Mouse (Mus musculus): ENCODE data around the gene Fastkd5. TPM values are rescaled to one million over a fixed set of nuclear protein-coding genes. Genes with fewer than 3 reads are reported as not detected.
"Not testable (repeated sequence)": the region's sequence is repeated elsewhere in the genome, so short reads cannot be mapped to it uniquely, and the experiment has no call there.

The Fastkd5 gene
- polyA plus RNA-seq, 1 experiment from 2014 or later, result 14.0 TPM

DNA sequence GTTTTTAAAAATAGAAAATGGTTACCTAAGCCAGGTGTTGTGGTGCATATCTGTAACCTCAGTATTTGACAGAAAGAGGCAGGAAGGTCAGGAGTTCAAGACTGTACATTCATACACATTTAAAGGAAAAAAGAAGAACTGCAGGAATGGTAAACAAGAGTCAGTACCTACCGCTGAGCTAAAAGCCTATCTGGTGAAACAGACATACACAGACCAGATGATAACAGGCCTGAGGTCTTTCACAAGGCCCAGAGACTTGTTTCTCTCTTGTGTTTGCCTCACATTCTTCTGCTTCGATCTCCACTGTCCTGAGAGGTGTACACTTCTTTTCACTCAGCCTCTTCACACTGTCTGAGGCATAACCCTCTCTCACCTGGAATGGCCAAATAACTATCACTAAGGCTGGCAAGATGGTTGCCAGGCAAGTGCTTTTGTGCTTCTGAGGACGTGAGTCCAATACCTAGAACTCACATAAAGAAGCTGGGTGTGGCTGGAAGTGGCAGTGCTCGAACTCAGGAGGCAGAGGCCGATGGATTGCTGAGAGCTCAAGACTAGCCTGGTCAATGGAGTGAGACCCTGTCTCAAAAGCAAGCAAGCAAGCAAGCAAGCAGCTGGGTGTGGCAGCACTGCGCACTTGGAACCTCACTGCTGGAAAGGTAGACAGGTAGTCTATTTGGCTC lies 26.0 kb upstream of the Fastkd5 start:
- Histone ChIP-seq H3K9ac (ENCODE audit: low read length) (no peak overlapping the region), H3K4me2 (ENCODE audit: low read length) (no peak overlapping the region), H3K9me3 (replicated peaks; ENCODE audit: control insufficient read depth, low read length) (no peaks in the 10 kb centered on the region), H3K27me3 (replicated peaks; ENCODE audit: control insufficient read depth, insufficient read depth, low read length) (no peaks in the 10 kb centered on the region), H3K4me1 (ENCODE audit: control insufficient read depth, insufficient read depth, low read length) (no peaks in the 10 kb centered on the region), H3K27ac (ENCODE audit: low read depth, low read length) (no peak overlapping the region), H3K4me3 (ENCODE audit: low read depth, low read length) (no peak overlapping the region), H3K36me3 (ENCODE audit: control insufficient read depth, insufficient read depth, low read length) (peaks cover 80% of the 10 kb centered on the region)
- DNase-seq (ENCODE audit: low spot score) (no peak), ATAC-seq (no peak)
- WGBS, result 92% methylated on average over 6 of the region's 6 CpGs

DNA sequence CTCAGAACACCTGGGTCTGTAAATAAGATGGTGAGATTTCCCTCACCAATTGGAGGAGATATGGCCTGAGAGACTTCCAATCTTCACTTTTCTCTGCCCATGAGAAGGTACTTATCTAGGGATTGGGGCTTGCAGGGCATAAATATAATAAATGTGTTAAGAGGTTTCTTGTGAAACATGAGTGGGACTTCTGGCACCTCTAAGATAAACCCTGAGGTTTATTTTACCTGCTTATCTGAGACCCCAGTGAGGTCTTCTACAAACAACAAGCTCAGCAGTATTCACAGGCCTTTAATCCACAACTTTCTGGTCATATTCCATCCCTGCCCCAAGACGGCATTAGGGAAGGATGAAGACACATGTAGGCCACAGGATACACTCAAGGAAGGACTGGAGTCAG lies 23.9 kb upstream of the Fastkd5 start:
- no peak overlapping the region for H3K9ac ChIP-seq (ENCODE audit: low read length)
- no peaks in the 10 kb centered on the region for H3K9me3 ChIP-seq (replicated peaks; ENCODE audit: control insufficient read depth, low read length)
- H3K4me3 ChIP-seq (ENCODE audit: low read depth, low read length), result no peak overlapping the region
- no peak overlapping the region for H3K27ac ChIP-seq (ENCODE audit: low read depth, low read length)
- no peaks in the 10 kb centered on the region for H3K4me1 ChIP-seq (ENCODE audit: control insufficient read depth, insufficient read depth, low read length)
- H3K4me2 ChIP-seq (ENCODE audit: low read length), result no peak overlapping the region
- H3K27me3 ChIP-seq (replicated peaks; ENCODE audit: control insufficient read depth, insufficient read depth, low read length), result no peaks in the 10 kb centered on the region
- WGBS, result 75% methylated on average over 1 of the region's 1 CpGs
- no peak for ATAC-seq
- no peak for DNase-seq (ENCODE audit: low spot score)
- H3K36me3 ChIP-seq (ENCODE audit: control insufficient read depth, insufficient read depth, low read length), result peaks cover 66% of the 10 kb centered on the region

- WGBS, result 90% methylated on average over 2 of the region's 2 CpGs
- no peaks in the 10 kb centered on the region for H3K4me1 ChIP-seq (ENCODE audit: control insufficient read depth, insufficient read depth, low read length)
- no peak overlapping the region for H3K9ac ChIP-seq (ENCODE audit: low read length)
- H3K27ac ChIP-seq (ENCODE audit: low read depth, low read length), result no peak overlapping the region
- DNase-seq (ENCODE audit: low spot score) (no peak), ATAC-seq (no peak)
- H3K4me3 ChIP-seq (ENCODE audit: low read depth, low read length), result no peak overlapping the region
- no peaks in the 10 kb centered on the region for H3K27me3 ChIP-seq (replicated peaks; ENCODE audit: control insufficient read depth, insufficient read depth, low read length)
- H3K9me3 ChIP-seq (replicated peaks; ENCODE audit: control insufficient read depth, low read length), result no peaks in the 10 kb centered on the region
- no peak overlapping the region for H3K4me2 ChIP-seq (ENCODE audit: low read length)
- peaks cover 61% of the 10 kb centered on the region for H3K36me3 ChIP-seq (ENCODE audit: control insufficient read depth, insufficient read depth, low read length)
These were observed 23.5 kb upstream of the Fastkd5 start for GRCm38 (mm10) chr2:130653303-130653702.

DNA sequence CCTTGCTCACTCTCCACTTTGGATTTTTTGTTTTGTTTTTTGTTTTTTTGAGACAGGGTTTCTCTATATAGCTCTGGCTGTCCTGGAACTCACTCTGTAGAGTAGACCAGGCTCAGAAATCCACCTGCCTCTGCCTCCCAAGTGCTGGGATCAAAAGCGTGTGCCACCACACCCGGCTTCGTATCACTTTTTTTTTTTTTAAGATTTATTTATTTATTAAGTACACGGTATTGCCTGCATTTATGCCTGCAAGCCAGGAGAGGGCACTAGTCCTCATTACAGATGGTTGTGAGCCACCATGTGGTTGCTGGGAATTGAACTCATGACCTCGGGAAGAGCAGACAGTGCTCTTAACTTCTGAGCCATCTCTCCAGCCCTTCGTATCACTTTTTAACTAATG lies 19.2 kb upstream of the Fastkd5 start:
- H3K9ac ChIP-seq (ENCODE audit: low read length); DNase-seq (ENCODE audit: low spot score); ATAC-seq; H3K4me3 ChIP-seq (ENCODE audit: low read depth, low read length); H3K27me3 ChIP-seq (replicated peaks; ENCODE audit: control insufficient read depth, insufficient read depth, low read length); H3K27ac ChIP-seq (ENCODE audit: low read depth, low read length); H3K4me2 ChIP-seq (ENCODE audit: low read length); H3K9me3 ChIP-seq (replicated peaks; ENCODE audit: control insufficient read depth, low read length); H3K4me1 ChIP-seq (ENCODE audit: control insufficient read depth, insufficient read depth, low read length): not testable (repeated sequence)
- H3K36me3 ChIP-seq (ENCODE audit: control insufficient read depth, insufficient read depth, low read length), result peaks cover 19% of the 10 kb centered on the region
- 85% methylated on average over 6 of the region's 6 CpGs for whole genome bisulfite sequencing

- WGBS, result 84% methylated on average over 4 of the region's 4 CpGs
- Histone ChIP-seq H3K27ac (ENCODE audit: low read depth, low read length) (no peak overlapping the region), H3K4me1 (ENCODE audit: control insufficient read depth, insufficient read depth, low read length) (peaks cover 10% of the 10 kb centered on the region), H3K27me3 (replicated peaks; ENCODE audit: control insufficient read depth, insufficient read depth, low read length) (no peaks in the 10 kb centered on the region), H3K9ac (ENCODE audit: low read length) (no peak overlapping the region), H3K9me3 (replicated peaks; ENCODE audit: control insufficient read depth, low read length) (no peaks in the 10 kb centered on the region), H3K4me2 (ENCODE audit: low read length) (no peak overlapping the region), H3K36me3 (ENCODE audit: control insufficient read depth, insufficient read depth, low read length) (no peaks in the 10 kb centered on the region; the same call in 1 of the 2 replicates), H3K4me3 (ENCODE audit: low read depth, low read length) (no peak overlapping the region)
- DNase-seq (ENCODE audit: low spot score) (no peak), ATAC-seq (no peak)
These were observed 15.4 kb upstream of the Fastkd5 start for GRCm38 (mm10) chr2:130645198-130645597.

DNA sequence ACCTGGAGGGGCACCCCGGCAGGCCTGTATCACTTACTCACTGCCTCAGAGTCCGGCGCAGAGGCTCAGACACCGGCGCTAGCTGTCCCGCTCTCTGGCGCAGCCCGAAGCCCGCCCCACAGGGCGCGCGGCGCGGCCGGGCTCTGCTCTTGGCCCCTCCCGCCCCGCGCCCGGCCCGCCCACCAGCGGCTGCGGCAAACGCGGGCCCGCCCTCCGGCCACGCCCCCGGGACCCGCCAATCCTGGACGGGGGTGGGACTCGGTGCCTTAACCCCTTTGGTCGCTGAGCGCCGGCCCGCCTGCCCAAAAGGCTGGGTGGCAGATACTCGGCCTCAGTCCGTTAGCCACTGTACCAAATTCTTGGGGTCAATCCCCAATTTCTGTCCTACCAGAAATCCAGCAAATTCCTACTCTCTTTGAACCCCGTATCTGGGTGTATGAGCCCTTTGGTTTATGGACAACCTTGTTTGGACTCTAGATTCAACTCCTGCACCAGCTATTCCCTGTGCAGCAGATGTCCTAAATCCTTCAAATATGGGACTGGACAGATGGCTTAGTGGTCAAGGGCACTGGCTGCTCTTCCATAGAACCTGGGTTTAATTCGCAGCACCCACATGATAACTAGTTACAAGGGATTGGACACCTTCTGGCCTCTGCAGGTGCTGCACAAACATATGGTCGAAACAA lies 13.0 kb upstream of the Fastkd5 start, which contains the start of gene Lzts3:
Gene Lzts3 (minus strand): TSS at position 120 of the 686 bp plus-strand sequence.
- Histone ChIP-seq H3K9me3 (replicated peaks; ENCODE audit: control insufficient read depth, low read length) (no peaks in the 10 kb centered on the region), H3K9ac (ENCODE audit: low read length) (peak within 1 kb of the TSS; percentile 77), H3K27me3 (replicated peaks; ENCODE audit: control insufficient read depth, insufficient read depth, low read length) (0 out of 2 replicates have a peak, but pooled peaks cover 4% of the 10 kb centered on the region), H3K4me1 (ENCODE audit: control insufficient read depth, insufficient read depth, low read length) (peaks cover 10% of the 10 kb centered on the region), H3K4me3 (ENCODE audit: low read depth, low read length) (peak within 1 kb of the TSS; percentile 71), H3K36me3 (ENCODE audit: control insufficient read depth, insufficient read depth, low read length) (no peaks in the 10 kb centered on the region), H3K4me2 (ENCODE audit: low read length) (peak within 1 kb of the TSS; percentile 86), H3K27ac (ENCODE audit: low read depth, low read length) (peak within 1 kb of the TSS; percentile 44; the same call in 1 of the 2 replicates)
- ATAC-seq, result peak; percentile 95
- peak; percentile 93 for DNase-seq (ENCODE audit: low spot score)
- WGBS, result 3% methylated on average over 37 of the region's 40 CpGs

GRCm38 (mm10) chr2:130642197-130642660 lies 12.4 kb upstream of the Fastkd5 start:
- Histone ChIP-seq H3K4me3 (ENCODE audit: low read depth, low read length) (peak overlapping the region; percentile 71), H3K4me2 (ENCODE audit: low read length) (peak overlapping the region; percentile 86), H3K4me1 (ENCODE audit: control insufficient read depth, insufficient read depth, low read length) (peaks cover 10% of the 10 kb centered on the region), H3K36me3 (ENCODE audit: control insufficient read depth, insufficient read depth, low read length) (no peaks in the 10 kb centered on the region), H3K9me3 (replicated peaks; ENCODE audit: control insufficient read depth, low read length) (no peaks in the 10 kb centered on the region), H3K9ac (ENCODE audit: low read length) (peak overlapping the region; percentile 77), H3K27ac (ENCODE audit: low read depth, low read length) (peak overlapping the region; percentile 44; the same call in 1 of the 2 replicates), H3K27me3 (replicated peaks; ENCODE audit: control insufficient read depth, insufficient read depth, low read length) (peaks cover 9% of the 10 kb centered on the region; the same call in 1 of the 2 replicates)
- WGBS, result under 1% methylated on average over 26 of the region's 27 CpGs
- peak; percentile 76 for ATAC-seq
- DNase-seq (ENCODE audit: low spot score), result peak; percentile 67

- H3K36me3 ChIP-seq (ENCODE audit: control insufficient read depth, insufficient read depth, low read length), result no peaks in the 10 kb centered on the region
- peaks cover 10% of the 10 kb centered on the region for H3K4me1 ChIP-seq (ENCODE audit: control insufficient read depth, insufficient read depth, low read length)
- H3K4me2 ChIP-seq (ENCODE audit: low read length), result peak overlapping the region; percentile 86
- ATAC-seq (no peak), DNase-seq (ENCODE audit: low spot score) (peak; percentile 19)
- no peak overlapping the region for H3K27ac ChIP-seq (ENCODE audit: low read depth, low read length)
- H3K9ac ChIP-seq (ENCODE audit: low read length), result peak overlapping the region; percentile 77; the same call in 1 of the 2 replicates
- H3K9me3 ChIP-seq (replicated peaks; ENCODE audit: control insufficient read depth, low read length), result no peaks in the 10 kb centered on the region
- WGBS, result 80% methylated on average over 6 of the region's 6 CpGs
- peaks cover 16% of the 10 kb centered on the region for H3K27me3 ChIP-seq (replicated peaks; ENCODE audit: control insufficient read depth, insufficient read depth, low read length)
- peak overlapping the region; percentile 71; the same call in 1 of the 2 replicates for H3K4me3 ChIP-seq (ENCODE audit: low read depth, low read length)
These were observed 11.7 kb upstream of the Fastkd5 start for GRCm38 (mm10) chr2:130641351-130642025.
